Mouse (Mus musculus): ENCODE data around the gene Armc3. TPM values are rescaled to one million over a fixed set of nuclear protein-coding genes. Genes with fewer than 3 reads are reported as not detected.

Gene Armc3
- polyA plus RNA-seq, 1 experiment = not detected

DNA sequence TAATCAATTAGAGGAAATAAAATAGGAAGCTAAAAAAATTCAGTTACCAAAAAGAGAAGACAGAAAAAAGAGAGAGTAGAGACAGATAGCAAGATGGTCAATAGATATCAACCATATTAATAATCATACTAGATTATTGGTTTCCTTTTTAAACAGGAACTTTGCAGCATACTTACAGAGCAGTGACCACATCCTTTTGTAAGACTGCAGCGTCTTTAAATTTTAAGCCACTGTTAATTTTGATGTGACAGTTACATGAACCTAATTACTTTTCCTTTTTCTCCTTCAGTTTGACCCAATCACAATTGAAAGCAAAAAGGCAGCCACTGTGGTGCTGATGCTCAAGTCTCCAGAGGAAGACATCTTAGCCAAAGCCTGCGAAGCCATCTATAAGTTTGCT, 36.1 kb downstream of the Armc3 start:
- TF ChIP-seq MYOG (IDR thresholded peaks at IDR 0.05; ENCODE audit: control insufficient read depth, extremely low read depth, insufficient read length) (no peak), CEBPB (IDR thresholded peaks at IDR 0.05; ENCODE audit: low read depth) (no peak), CTCF (IDR thresholded peaks at IDR 0.05; ENCODE audit: control insufficient read depth, insufficient read depth, insufficient read length) (no peak), MAX (IDR thresholded peaks at IDR 0.05) (no peak), FOSL1 (IDR thresholded peaks at IDR 0.05; ENCODE audit: insufficient read depth, low read length, poor library complexity, severe bottlenecking) (no peak), MYOD1 (IDR thresholded peaks at IDR 0.05; ENCODE audit: control insufficient read depth, insufficient read length, low read depth) (no peak), USF1 (IDR thresholded peaks at IDR 0.05; ENCODE audit: low read depth) (no peak)
- no peaks in the 10 kb centered on the region for H3K27me3 ChIP-seq (ENCODE audit: control insufficient read depth, insufficient read depth, insufficient read length)
- H3K79me3 ChIP-seq (ENCODE audit: low read depth) = no peaks in the 10 kb centered on the region
- H3ac ChIP-seq (ENCODE audit: control insufficient read depth, insufficient read length, low read depth) = no peak overlapping the region
- H3K36me3 ChIP-seq (ENCODE audit: control insufficient read depth, insufficient read depth) = no peaks in the 10 kb centered on the region
- no peak overlapping the region for H3K4me3 ChIP-seq (ENCODE audit: insufficient read depth, poor library complexity, severe bottlenecking)
- no peaks in the 10 kb centered on the region for H3K79me2 ChIP-seq (ENCODE audit: control insufficient read depth, insufficient read depth)

DNA sequence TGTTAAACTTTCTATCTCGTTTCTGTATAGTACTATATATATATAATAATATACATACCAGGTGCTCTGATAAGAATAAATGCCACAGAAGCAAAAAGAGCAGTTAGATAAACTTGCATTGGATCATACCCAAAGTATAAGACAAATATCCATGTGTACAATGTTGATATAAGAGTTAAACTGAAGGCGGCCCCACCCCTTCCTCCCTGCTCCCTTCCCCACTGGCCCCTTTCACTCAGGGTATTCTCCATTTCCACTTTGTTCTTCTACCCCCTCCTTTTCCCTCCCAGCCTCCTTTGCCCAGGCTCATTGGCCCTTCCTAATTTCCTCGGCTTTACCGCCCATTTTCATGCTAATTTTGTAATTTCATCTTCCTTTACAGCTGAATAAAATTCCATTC, 36.5 kb downstream of the Armc3 start:
- Histone ChIP-seq H3K79me2 (ENCODE audit: control insufficient read depth, insufficient read depth) (no peaks in the 10 kb centered on the region), H3K27me3 (ENCODE audit: control insufficient read depth, insufficient read depth, insufficient read length) (no peaks in the 10 kb centered on the region), H3ac (ENCODE audit: control insufficient read depth, insufficient read length, low read depth) (no peak overlapping the region), H3K79me3 (ENCODE audit: low read depth) (no peaks in the 10 kb centered on the region), H3K4me3 (ENCODE audit: insufficient read depth, poor library complexity, severe bottlenecking) (no peak overlapping the region), H3K36me3 (ENCODE audit: control insufficient read depth, insufficient read depth) (no peaks in the 10 kb centered on the region)
- no peak for TF ChIP-seq CEBPB (IDR thresholded peaks at IDR 0.05; ENCODE audit: low read depth)
- TF ChIP-seq USF1 (IDR thresholded peaks at IDR 0.05; ENCODE audit: low read depth) = no peak
- no peak for TF ChIP-seq FOSL1 (IDR thresholded peaks at IDR 0.05; ENCODE audit: insufficient read depth, low read length, poor library complexity, severe bottlenecking)
- no peak for TF ChIP-seq MYOD1 (IDR thresholded peaks at IDR 0.05; ENCODE audit: control insufficient read depth, insufficient read length, low read depth)
- no peak for TF ChIP-seq MYOG (IDR thresholded peaks at IDR 0.05; ENCODE audit: control insufficient read depth, extremely low read depth, insufficient read length)
- no peak for TF ChIP-seq MAX (IDR thresholded peaks at IDR 0.05)
- TF ChIP-seq CTCF (IDR thresholded peaks at IDR 0.05; ENCODE audit: control insufficient read depth, insufficient read depth, insufficient read length) = no peak

DNA sequence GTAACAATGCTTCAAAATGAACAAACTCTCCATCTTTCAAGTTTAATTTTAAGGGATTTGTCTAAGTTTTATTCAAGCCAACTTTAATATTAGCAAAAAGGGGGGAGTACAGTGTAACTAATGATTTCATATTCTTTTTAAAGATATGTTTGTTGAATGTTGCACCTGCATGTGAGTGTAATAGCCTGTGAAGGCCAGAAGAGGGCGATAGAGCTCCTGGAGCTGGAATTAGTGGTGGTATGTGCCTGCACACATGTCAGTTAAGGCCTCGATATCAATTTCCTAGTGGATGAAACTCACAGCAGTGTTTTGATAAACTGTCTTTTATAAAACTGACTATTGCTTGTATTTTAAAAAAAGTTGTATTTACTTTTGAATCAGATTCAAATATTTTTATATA, 39.7 kb downstream of the Armc3 start:
- TF ChIP-seq CTCF (IDR thresholded peaks at IDR 0.05; ENCODE audit: control insufficient read depth, insufficient read depth, insufficient read length) (no peak), MYOD1 (IDR thresholded peaks at IDR 0.05; ENCODE audit: control insufficient read depth, insufficient read length, low read depth) (no peak), USF1 (IDR thresholded peaks at IDR 0.05; ENCODE audit: low read depth) (no peak), FOSL1 (IDR thresholded peaks at IDR 0.05; ENCODE audit: insufficient read depth, low read length, poor library complexity, severe bottlenecking) (no peak), CEBPB (IDR thresholded peaks at IDR 0.05; ENCODE audit: low read depth) (no peak), MAX (IDR thresholded peaks at IDR 0.05) (no peak), MYOG (IDR thresholded peaks at IDR 0.05; ENCODE audit: control insufficient read depth, extremely low read depth, insufficient read length) (no peak)
- Histone ChIP-seq H3K79me3 (ENCODE audit: low read depth) (no peaks in the 10 kb centered on the region), H3K79me2 (ENCODE audit: control insufficient read depth, insufficient read depth) (no peaks in the 10 kb centered on the region), H3K27me3 (ENCODE audit: control insufficient read depth, insufficient read depth, insufficient read length) (no peaks in the 10 kb centered on the region), H3K36me3 (ENCODE audit: control insufficient read depth, insufficient read depth) (no peaks in the 10 kb centered on the region), H3K4me3 (ENCODE audit: insufficient read depth, poor library complexity, severe bottlenecking) (no peak overlapping the region), H3ac (ENCODE audit: control insufficient read depth, insufficient read length, low read depth) (no peak overlapping the region)

DNA sequence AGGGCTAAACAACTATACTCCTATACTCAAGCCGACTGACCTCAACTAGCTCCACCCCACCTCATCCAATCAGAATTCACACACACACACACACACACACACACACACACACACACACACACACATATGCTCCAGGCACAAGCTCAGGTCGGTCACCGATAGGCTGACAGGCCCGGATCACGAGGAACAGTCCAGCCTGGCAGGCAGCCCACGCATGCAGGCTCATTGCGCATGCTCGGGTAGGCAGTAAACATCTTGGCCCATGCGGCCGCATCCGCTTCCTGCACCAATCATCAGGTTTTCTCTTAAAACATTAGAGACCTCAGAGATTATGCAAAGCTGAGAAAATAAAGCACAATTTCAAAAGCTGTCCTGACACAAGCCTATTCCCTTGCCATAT, 50.5 kb downstream of the Armc3 start:
- Histone ChIP-seq H3K79me3 (ENCODE audit: low read depth) (no peaks in the 10 kb centered on the region), H3K4me3 (ENCODE audit: insufficient read depth, poor library complexity, severe bottlenecking) (no peak overlapping the region), H3ac (ENCODE audit: control insufficient read depth, insufficient read length, low read depth) (no peak overlapping the region), H3K27me3 (ENCODE audit: control insufficient read depth, insufficient read depth, insufficient read length) (no peaks in the 10 kb centered on the region), H3K36me3 (ENCODE audit: control insufficient read depth, insufficient read depth) (no peaks in the 10 kb centered on the region), H3K79me2 (ENCODE audit: control insufficient read depth, insufficient read depth) (no peaks in the 10 kb centered on the region)
- TF ChIP-seq USF1 (IDR thresholded peaks at IDR 0.05; ENCODE audit: low read depth) (no peak), CTCF (IDR thresholded peaks at IDR 0.05; ENCODE audit: control insufficient read depth, insufficient read depth, insufficient read length) (no peak), MYOG (IDR thresholded peaks at IDR 0.05; ENCODE audit: control insufficient read depth, extremely low read depth, insufficient read length) (no peak), MAX (IDR thresholded peaks at IDR 0.05) (no peak), CEBPB (IDR thresholded peaks at IDR 0.05; ENCODE audit: low read depth) (no peak), MYOD1 (IDR thresholded peaks at IDR 0.05; ENCODE audit: control insufficient read depth, insufficient read length, low read depth) (no peak), FOSL1 (IDR thresholded peaks at IDR 0.05; ENCODE audit: insufficient read depth, low read length, poor library complexity, severe bottlenecking) (no peak)

DNA sequence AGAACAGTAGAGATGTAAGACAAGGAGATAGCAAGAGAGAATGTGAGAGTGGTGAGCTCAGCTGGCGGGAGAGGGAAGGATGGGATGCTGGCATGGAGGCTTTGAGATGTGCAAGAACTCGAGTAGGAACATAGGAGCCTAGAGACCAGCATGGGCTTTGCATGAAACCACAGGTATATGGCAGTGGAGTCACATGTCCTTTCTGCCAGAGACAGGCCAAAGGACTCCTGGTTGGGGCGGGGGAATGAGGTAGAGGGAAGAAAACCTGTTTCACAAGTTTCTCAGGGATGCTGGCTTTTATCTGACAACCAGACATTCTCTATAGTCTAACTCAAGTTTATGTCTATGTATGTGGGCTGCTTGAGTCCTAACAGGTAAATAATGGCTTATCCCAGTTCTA, 55.9 kb downstream of the Armc3 start:
- no peak overlapping the region for H3K4me3 ChIP-seq (ENCODE audit: insufficient read depth, poor library complexity, severe bottlenecking)
- TF ChIP-seq MYOG (IDR thresholded peaks at IDR 0.05; ENCODE audit: control insufficient read depth, extremely low read depth, insufficient read length) (no peak), CTCF (IDR thresholded peaks at IDR 0.05; ENCODE audit: control insufficient read depth, insufficient read depth, insufficient read length) (no peak), FOSL1 (IDR thresholded peaks at IDR 0.05; ENCODE audit: insufficient read depth, low read length, poor library complexity, severe bottlenecking) (no peak), MAX (IDR thresholded peaks at IDR 0.05) (no peak), MYOD1 (IDR thresholded peaks at IDR 0.05; ENCODE audit: control insufficient read depth, insufficient read length, low read depth) (no peak), USF1 (IDR thresholded peaks at IDR 0.05; ENCODE audit: low read depth) (no peak), CEBPB (IDR thresholded peaks at IDR 0.05; ENCODE audit: low read depth) (no peak)
- H3K79me3 ChIP-seq (ENCODE audit: low read depth) = no peaks in the 10 kb centered on the region
- H3K36me3 ChIP-seq (ENCODE audit: control insufficient read depth, insufficient read depth) = no peaks in the 10 kb centered on the region
- H3ac ChIP-seq (ENCODE audit: control insufficient read depth, insufficient read length, low read depth) = no peak overlapping the region
- no peaks in the 10 kb centered on the region for H3K27me3 ChIP-seq (ENCODE audit: control insufficient read depth, insufficient read depth, insufficient read length)
- H3K79me2 ChIP-seq (ENCODE audit: control insufficient read depth, insufficient read depth) = no peaks in the 10 kb centered on the region

DNA sequence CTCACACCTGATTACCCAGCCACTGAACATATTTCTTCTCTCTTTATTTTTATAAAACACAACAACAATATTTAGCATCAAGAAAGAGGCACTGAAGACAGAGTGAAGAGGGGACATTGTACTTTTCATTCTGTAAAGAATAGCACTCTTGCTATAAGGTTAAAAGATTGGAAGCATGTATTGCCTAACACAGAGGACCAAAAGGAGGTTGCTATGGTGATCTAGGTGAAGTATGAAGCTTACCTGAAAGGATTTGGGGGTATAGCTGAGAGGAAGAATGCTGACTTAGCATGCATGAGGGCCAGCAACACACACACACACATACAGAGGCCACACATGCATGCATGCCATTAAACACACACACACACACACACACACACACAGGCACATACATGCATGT, 58.2 kb downstream of the Armc3 start:
- Histone ChIP-seq H3ac (ENCODE audit: control insufficient read depth, insufficient read length, low read depth) (no peak overlapping the region), H3K4me3 (ENCODE audit: insufficient read depth, poor library complexity, severe bottlenecking) (no peak overlapping the region), H3K27me3 (ENCODE audit: control insufficient read depth, insufficient read depth, insufficient read length) (no peaks in the 10 kb centered on the region), H3K79me3 (ENCODE audit: low read depth) (no peaks in the 10 kb centered on the region), H3K79me2 (ENCODE audit: control insufficient read depth, insufficient read depth) (no peaks in the 10 kb centered on the region), H3K36me3 (ENCODE audit: control insufficient read depth, insufficient read depth) (no peaks in the 10 kb centered on the region)
- no peak for TF ChIP-seq FOSL1 (IDR thresholded peaks at IDR 0.05; ENCODE audit: insufficient read depth, low read length, poor library complexity, severe bottlenecking)
- no peak for TF ChIP-seq MYOD1 (IDR thresholded peaks at IDR 0.05; ENCODE audit: control insufficient read depth, insufficient read length, low read depth)
- TF ChIP-seq CTCF (IDR thresholded peaks at IDR 0.05; ENCODE audit: control insufficient read depth, insufficient read depth, insufficient read length) = no peak
- no peak for TF ChIP-seq MAX (IDR thresholded peaks at IDR 0.05)
- TF ChIP-seq MYOG (IDR thresholded peaks at IDR 0.05; ENCODE audit: control insufficient read depth, extremely low read depth, insufficient read length) = no peak
- TF ChIP-seq USF1 (IDR thresholded peaks at IDR 0.05; ENCODE audit: low read depth) = no peak
- no peak for TF ChIP-seq CEBPB (IDR thresholded peaks at IDR 0.05; ENCODE audit: low read depth)

All from C2C12 (cell line).